Mouse (Mus musculus) macrophage (primary cell): ENCODE results near the gene Pds5a. TPM values are rescaled to one million over a fixed set of nuclear protein-coding genes. Genes with fewer than 3 reads are reported as not detected.
A peak's percentile ranks its signal among the peaks of the same experiment; 100 is the strongest.
"Not testable (repeated sequence)": the region's sequence is repeated elsewhere in the genome, so short reads cannot be mapped to it uniquely, and the experiment has no call there.

ENCODE experiments used
- H3K27ac ChIP-seq: fragments of 350-480 bp; formaldehyde crosslinking; 2 replicates; pipeline ENCODE4 v1.9.0; 2021
- H3K36me3 ChIP-seq: fragments of 350-480 bp; formaldehyde crosslinking; 2 replicates; pipeline ENCODE4 v1.9.0; 2021; ENCODE audit errors: inconsistent target
- H3K4me3 ChIP-seq: fragments of 350-480 bp; formaldehyde crosslinking; 2 replicates; pipeline ENCODE4 v1.9.0; 2021; ENCODE audit errors: inconsistent target
- H3K79me2 ChIP-seq: fragments of 350-480 bp; formaldehyde crosslinking; 2 replicates; pipeline ENCODE4 v1.9.0; 2021; ENCODE audit errors: inconsistent target
- WGBS: methylation state at CpG from one replicate; pipeline ENCODE4 v1.1.7; 2026; ENCODE audit warnings: inconsistent platforms; ENCODE audit not compliant: missing documents; 5-methylcytosine and 5-hydroxymethylcytosine counted together
- polyA plus RNA-seq: library from polyadenylated mRNA; stranded (reverse); fragments of 250-400 nt; gene quantifications from 3 replicates; pipeline ENCODE4 v1.2.4, GENCODE M21; 2018; ENCODE audit warnings: inconsistent platforms
- total RNA-seq, 78 experiments: library from RNA; depleted of rRNA; stranded (reverse); fragments of 250-400 nt; gene quantifications; 1 replicate in 9 of 78; 2 replicates in 24 of 78; 3 replicates in 43 of 78; 4 replicates in 2 of 78; pipeline ENCODE4 v1.2.4; 2018; ENCODE audit warnings: inconsistent platforms in 56 of 78

Pds5a gene
- 100 to 1,000 TPM; 201 to 484 (median 395) TPM for total RNA-seq (2018; cell fraction: chromatin; rRNA removed)
- 10 to 100 TPM; 50.0 to 89.6 (median 69.1) TPM for total RNA-seq (2018; cell fraction: cytosol; rRNA removed)
- 100 to 1,000 TPM; 139 to 442 (median 231) TPM for total RNA-seq (2018; cell fraction: nucleus; rRNA removed)
- 38.5 to 63.2 TPM (median 51.3 TPM) in 3 replicates for polyA plus RNA-seq

DNA sequence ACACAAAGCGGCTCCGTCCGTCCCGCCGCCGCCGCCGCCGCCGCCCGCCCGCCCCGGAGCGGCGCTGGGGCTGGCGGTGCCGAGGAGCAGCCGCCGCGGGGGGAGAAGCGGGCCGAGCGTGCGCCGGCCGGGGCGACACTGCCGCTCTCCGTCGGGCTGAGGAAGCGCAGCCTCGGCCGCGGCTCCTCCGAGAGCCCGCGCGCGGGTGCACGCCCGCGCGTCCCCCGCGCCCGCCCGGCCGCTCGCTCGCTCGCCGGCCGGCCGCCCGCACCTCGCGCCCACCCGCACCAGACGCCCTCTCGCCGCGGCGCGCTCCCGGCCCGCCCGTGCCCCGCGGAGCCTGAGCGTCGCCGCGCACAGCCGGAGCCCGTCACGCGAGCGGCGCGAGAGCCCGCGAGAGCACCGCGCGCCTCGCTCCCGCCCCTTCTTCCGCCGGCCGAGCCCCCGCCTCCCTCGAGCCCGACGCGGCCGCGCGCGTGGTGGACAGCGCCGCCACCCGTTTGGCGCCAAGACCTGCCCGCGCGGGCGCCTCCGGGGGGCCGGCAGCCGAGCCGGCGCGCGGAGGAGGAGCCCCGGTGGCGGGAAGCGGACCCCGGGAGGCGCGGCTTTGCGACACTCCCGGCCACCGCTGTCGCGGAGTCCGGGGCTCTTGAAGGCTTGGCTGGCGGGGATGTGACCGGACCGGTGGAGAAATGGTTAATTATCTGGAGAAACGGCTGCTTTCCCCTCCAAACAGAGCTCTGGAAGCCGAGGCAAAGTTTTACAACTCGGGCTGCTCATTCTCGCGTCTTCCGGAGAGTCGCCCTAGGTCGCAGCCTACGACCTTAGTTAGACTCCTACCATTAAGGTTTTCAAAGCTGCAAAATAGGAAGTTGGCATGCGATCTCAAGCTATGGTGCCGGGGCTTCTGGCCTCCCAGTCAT, at the start of gene Pds5a:
Gene Pds5a, minus strand, starts transcription at position 438 of the 923 bp plus-strand sequence.
- Histone ChIP-seq H3K79me2 (peaks cover 37% of the 10 kb centered on the region), H3K27ac (peak within 1 kb of the TSS; percentile 75), H3K4me3 (peak within 1 kb of the TSS; percentile 51), H3K36me3 (no peaks in the 10 kb centered on the region)
- WGBS = 2% methylated on average over 126 of the region's 140 CpGs

DNA sequence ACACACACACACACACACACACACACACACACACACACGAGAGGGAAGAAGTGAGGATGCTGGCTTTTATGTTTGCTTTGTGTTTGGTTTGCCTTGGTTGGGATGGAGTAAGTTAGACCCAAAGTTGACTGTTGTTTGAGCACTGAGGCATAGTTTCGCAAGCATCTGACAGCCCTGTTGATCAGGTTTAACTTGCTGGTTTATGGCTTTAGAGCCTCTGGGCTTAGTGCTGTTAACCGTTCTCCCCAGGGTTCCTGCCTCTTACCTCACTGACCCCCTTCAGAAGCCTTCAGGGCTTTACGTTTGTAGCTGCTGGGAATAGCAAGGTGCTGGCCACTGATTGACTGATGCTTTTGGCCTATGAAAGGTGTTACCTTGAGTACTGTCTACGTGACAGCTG, 48.8 kb upstream of the Pds5a start:
- H3K36me3 ChIP-seq = no peaks in the 10 kb centered on the region
- no peaks in the 10 kb centered on the region for H3K79me2 ChIP-seq
- H3K4me3 ChIP-seq = no peak overlapping the region
- H3K27ac ChIP-seq = no peak overlapping the region
- 95% methylated on average over 4 of the region's 5 CpGs for WGBS

DNA sequence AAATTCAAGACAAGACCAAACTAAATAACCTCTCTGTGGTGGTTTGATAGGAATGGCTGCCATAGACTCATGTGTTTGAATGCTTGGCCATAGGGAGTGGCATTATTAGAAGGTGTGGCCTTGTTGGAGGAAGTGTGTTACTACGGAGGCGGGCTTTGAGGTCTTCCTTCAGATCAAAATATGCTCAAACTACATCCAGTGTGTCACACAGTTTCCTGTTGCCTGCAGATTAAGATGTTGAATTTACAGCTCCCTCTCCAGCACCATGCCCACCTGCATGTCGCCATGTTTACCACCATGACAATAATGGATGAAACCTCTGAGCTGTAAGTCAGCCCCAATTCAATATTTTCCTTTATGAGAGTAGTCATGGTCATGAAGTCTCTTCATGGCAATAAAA, 41.3 kb upstream of the Pds5a start:
- WGBS = 53% methylated on average over 2 of the region's 3 CpGs
- Histone ChIP-seq H3K4me3 (no peak overlapping the region), H3K36me3 (no peaks in the 10 kb centered on the region), H3K27ac (no peak overlapping the region), H3K79me2 (no peaks in the 10 kb centered on the region)

DNA sequence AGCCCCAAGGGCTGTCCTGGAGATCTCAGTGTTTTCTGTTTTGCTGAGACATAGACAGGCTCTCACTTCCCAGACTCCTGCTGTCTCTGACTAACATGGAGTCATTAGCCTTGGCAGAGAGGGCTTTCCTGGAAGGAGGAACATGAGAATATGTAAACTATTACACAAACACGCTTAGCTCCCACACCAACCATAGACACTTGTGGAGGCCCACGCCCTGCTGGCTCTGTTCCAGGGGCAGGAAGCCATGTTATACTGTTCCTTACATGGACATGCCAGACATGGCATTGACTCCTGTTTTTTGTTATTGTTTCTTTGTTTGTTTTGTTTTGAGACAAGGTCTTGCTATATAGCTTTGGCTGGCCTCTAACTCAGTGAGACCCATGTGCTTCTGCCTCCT, 37.5 kb upstream of the Pds5a start:
- 95% methylated on average over 2 of the region's 2 CpGs for WGBS
- H3K79me2 ChIP-seq = no peaks in the 10 kb centered on the region
- no peak overlapping the region for H3K27ac ChIP-seq
- H3K4me3 ChIP-seq = no peak overlapping the region
- H3K36me3 ChIP-seq = no peaks in the 10 kb centered on the region

DNA sequence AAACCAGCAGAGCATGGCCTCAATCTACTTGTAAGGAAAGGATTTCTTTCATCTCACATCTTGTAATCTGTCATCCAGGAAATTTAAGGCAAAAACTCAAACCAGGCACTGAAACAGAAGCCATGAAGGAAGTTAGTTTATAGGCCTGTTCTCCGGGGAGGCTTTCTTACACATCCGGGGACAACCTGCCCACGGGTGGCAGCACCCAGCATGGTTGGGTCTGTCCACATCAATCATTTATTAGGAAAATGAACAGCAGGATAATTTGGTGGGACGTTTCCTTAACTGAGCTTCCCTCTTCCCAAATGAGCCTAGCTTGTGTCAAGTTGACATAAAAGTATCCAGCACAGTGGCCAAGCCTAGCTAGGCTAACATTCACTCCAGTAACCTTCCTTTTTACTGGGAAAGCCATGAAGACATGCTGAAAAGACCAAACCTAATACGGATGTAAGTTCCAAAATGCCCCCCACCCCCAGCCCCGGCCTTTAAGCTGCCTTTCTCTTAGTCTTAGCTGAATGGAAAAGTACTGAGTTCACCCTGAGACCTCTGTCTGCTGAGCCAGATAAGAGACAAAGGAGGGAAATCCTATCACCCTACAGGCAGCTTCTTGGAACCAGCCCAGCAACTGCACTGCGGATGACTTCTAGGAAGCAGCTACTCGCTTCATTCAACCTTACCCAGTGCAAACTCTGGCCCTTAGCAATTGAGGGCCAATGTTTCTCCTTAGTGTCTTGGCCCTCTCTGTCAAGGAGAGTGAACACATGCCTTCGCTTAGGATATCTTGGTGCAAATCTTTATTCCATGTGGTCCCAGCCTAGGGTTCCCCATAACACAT, 33.3 kb upstream of the Pds5a start:
- H3K27ac ChIP-seq = no peak overlapping the region
- H3K4me3 ChIP-seq = no peak overlapping the region
- H3K79me2 ChIP-seq = no peaks in the 10 kb centered on the region
- H3K36me3 ChIP-seq = no peaks in the 10 kb centered on the region
- WGBS = 43% methylated on average over 9 of the region's 9 CpGs

DNA sequence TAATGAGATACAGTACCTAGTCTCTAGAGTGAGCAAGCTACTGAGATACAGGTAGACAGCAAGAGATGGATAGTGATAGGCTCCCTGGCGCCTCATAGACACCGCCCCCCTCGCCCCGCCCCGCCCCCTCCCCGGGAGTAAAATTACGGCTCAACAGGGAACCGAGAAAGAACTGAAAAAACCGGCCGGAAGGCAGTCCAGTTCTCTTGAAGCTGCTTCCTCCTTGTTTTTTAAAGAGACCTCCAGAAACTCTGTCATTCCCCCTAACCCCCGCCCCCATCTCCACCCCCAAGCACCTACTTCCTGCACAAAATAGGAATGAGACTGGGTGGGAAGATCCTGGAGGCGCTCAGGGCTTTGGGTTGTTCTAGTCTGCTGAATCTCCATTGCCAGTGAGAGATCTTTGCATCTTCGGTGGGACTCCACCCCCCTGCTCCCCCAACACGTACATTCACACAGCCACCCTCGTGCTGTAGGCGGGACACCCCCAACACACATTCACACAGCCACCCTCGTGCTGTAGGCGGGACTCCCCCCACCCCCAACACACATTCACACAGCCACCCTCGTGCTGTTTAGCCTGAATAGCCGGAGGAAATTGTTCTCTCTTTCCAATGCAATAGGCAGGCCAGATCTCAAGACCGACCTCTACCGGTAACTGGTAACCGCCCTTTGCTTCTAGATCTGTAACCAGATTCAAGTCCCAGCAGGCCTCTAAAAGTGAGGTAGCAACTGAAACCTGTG, 26.4 kb upstream of the Pds5a start:
- Histone ChIP-seq H3K36me3 (no peaks in the 10 kb centered on the region), H3K27ac (peak overlapping the region; percentile 80), H3K79me2 (no peaks in the 10 kb centered on the region), H3K4me3 (peak overlapping the region; percentile 22)
- under 1% methylated on average over 23 of the region's 23 CpGs for WGBS

DNA sequence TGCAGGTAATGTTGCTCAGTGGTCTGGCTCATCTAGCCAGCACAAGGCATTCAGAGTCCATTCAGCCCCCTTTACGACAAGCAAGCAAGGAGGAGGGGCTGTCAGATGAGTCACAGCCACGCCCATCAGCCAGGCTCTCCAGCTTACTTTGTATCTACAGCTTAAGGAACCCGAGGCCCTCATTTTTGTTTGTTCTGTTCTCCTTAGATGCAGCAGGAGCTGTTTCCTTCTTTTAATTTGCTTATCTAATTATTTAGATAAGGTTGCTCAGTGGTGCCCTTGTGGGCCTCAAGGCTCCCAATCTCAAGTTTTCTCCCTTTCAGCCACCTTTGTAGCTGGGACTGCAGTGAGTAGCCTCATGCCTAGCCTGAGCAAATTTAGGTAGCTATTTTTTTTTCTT, 20.3 kb upstream of the Pds5a start:
- Histone ChIP-seq H3K79me2 (no peaks in the 10 kb centered on the region), H3K4me3 (no peak overlapping the region), H3K27ac (no peak overlapping the region), H3K36me3 (no peaks in the 10 kb centered on the region)
- WGBS = 55% methylated on average over 2 of the region's 3 CpGs

DNA sequence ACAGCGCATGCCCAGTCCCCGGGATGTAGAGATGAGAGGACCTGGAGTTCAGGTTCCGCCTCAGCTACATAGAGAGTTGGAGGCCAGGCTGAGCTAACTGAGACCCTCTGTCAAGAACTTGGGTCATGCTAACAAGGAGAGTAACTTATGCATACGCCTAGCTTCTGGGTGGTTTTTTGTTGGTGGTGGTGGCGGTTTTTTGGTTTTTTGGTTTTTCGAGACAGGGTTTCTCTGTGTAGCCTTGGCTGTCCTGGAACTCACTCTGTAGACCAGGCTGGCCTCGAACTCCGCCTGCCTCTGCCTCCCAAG, 19.8 kb upstream of the Pds5a start:
- 94% methylated on average over 8 of the region's 8 CpGs for WGBS
- not testable (repeated sequence) for H3K36me3 ChIP-seq, H3K79me2 ChIP-seq, H3K27ac ChIP-seq, H3K4me3 ChIP-seq

DNA sequence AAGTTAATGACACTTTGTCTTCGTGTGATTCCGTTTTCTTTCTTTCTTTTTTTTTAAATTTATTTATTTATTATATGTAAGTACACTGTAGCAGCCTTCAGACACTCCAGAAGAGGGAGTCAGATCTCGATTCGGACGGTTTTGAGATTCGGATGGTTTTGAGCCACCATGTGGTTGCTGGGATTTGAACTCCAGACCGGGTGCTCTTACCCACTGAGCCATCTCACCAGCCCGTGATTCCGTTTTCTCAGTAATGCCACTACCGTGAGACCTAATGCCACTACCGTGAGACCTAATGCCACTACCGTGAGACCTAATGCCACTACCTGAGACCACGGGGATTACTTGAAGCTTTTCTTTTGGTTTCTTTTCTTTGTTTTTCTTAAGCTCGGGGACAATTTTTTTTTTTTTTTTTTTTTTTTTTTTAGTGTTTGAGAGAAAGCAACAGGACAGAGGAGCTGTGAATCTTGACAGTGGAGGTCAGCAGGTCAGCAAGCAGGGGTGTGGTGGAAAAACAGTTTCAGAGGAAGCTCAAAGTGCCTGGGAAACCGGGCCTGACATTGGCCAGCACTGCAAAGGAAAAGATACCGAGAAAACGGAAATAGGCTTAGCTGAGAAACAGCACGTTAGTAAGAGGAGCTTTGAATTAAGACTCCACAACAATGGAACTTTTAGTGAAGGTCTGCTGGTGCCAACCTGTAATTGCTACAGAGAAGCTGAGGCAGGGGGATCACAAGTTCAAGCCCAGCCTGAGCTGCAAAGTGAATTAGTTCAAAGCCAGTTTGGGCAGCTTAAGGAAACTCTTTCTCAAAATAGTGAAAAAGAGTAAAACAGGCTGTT, 19.2 kb upstream of the Pds5a start:
- WGBS = 75% methylated on average over 16 of the region's 18 CpGs
- Histone ChIP-seq H3K79me2 (no peaks in the 10 kb centered on the region), H3K27ac (no peak overlapping the region), H3K4me3 (no peak overlapping the region), H3K36me3 (no peaks in the 10 kb centered on the region)

DNA sequence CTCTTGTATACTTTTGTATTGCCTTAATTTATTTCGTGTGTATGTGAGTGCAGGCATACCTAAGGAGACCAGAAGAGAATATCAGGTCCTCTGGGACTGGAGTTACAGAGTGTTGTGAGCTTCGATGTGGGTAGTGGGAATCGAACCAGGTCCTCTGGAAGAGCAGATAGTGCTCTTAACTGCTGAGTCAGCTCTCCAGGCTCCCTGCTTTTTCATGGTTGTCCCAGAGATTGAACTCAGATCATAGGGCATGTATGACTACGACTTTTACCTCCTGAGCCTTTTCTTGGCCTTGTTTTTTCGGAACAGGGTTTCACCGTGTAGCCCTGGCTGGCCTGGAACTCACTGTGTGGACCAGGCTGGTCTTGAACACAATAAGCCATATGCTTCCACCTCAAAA, 17.0 kb upstream of the Pds5a start:
- WGBS = 87% methylated on average over 6 of the region's 6 CpGs

DNA sequence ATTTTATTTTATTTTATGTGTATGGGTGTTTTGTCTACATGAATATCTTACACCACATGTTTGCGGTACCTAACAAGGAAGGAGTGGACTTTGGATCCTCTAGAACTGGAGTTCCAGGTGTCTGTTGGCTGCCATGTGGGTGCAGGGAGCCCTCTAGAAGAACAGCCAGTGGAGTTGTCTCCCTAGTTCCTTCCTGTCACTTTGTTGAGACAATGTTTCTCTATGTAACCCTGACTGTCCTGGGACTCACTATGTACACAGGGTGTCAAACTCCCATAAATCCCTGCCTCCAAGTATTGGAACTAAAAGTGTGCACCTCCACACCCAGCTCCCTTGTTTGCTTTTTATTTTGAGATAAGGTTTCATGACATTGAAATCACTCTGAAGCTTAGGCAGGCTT, 13.4 kb upstream of the Pds5a start:
- Histone ChIP-seq H3K79me2 (no peaks in the 10 kb centered on the region), H3K27ac (no peak overlapping the region), H3K36me3 (no peaks in the 10 kb centered on the region), H3K4me3 (no peak overlapping the region)
- WGBS = 100% methylated on average over 1 of the region's 1 CpGs

More for the DNA sequence above, 17.0 kb upstream of the Pds5a start:
- Histone ChIP-seq H3K79me2 (no peaks in the 10 kb centered on the region), H3K27ac (no peak overlapping the region), H3K36me3 (no peaks in the 10 kb centered on the region), H3K4me3 (no peak overlapping the region)

DNA sequence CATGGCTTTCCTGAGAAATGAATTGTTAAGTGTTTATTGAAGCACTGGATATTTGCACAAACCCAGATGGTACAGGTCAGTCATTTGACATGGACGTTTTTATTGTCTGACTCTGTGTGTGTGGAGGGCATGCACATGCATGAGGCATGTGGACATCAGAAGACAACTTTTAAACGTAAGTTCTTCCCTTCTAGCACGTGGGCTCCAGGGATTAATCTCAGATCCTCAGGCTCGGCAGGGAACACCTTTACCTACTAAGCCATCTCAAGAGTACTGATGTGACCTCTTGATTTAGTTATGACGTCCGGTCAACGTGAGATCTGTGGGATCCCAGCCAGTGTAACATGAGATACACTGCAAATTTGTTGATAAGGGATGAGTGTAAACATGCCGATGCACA, 12.2 kb upstream of the Pds5a start:
- Histone ChIP-seq H3K4me3 (no peak overlapping the region), H3K36me3 (no peaks in the 10 kb centered on the region), H3K27ac (no peak overlapping the region), H3K79me2 (no peaks in the 10 kb centered on the region)
- WGBS = 87% methylated on average over 8 of the region's 8 CpGs

DNA sequence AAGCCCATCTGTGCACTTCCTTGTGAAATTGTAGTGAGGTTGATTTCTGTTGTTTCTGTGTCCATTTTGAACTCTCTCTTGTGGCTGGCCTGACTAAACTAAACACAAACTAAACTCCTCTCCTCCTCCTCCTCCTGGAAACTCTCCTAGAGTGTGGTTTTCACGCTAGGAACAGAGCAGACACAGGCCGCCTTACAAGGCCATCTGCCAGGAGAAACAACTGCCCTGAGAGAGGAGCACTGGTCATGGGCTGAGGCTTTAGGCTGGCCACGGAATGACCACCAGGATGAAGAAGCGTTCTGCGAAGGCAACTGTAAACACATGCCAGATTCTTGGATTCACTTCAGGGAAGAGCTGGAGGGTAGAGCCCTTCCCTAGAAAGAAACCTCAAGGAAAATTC, 8.9 kb upstream of the Pds5a start:
- H3K4me3 ChIP-seq = no peak overlapping the region
- H3K79me2 ChIP-seq = no peaks in the 10 kb centered on the region
- no peak overlapping the region for H3K27ac ChIP-seq
- WGBS = 88% methylated on average over 5 of the region's 5 CpGs
- no peaks in the 10 kb centered on the region for H3K36me3 ChIP-seq

DNA sequence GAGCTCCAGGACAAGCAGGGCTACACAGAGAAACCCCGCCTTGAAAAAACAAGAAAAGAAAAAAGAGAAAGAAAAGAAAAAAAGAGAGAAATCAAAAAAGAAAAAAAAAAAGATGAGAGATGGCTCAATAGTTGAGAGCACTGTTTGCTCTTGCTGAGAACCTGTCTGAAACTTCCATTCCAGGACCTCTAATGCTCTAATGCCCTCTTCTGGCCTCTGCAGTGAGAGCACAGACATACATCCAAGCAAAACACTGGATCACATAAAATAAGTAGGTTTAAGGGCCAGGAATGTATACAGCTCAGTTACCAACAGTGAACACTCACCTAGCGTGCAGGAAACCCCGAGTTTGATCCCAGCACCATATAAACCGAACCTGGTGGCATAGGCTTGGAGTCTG, 8.1 kb upstream of the Pds5a start:
- Histone ChIP-seq H3K36me3 (no peaks in the 10 kb centered on the region), H3K79me2 (no peaks in the 10 kb centered on the region), H3K4me3 (no peak overlapping the region), H3K27ac (no peak overlapping the region)
- WGBS = 90% methylated on average over 4 of the region's 4 CpGs
